Mouse (Mus musculus) heart, postnatal 36 days (tissue): ENCODE measurements around the gene Cd82. TPM values are rescaled to one million over a fixed set of nuclear protein-coding genes. Genes with fewer than 3 reads are reported as not detected.

Experiments used
- DNase-seq, 2 experiments: peaks; one replicate each; pipeline ENCODE4 v3.0.0; 2021 to 2022
- intact Hi-C: fragments of 180-260 bp; cut with DNase I; formaldehyde crosslinking; loops from one replicate; pipeline ENCODE4 v1.15.1; 2025
- total RNA-seq, 2 experiments: library from RNA; stranded (reverse); gene quantifications; 2 replicates each; pipeline ENCODE4 v1.2.3; 2021

Gene Cd82
- 10 to 100 TPM; 10.7 to 13.8 TPM for total RNA-seq

- intact Hi-C loops, result no loop called here
Measured at GRCm38 (mm10) chr2:93462760-93463159, at the start of gene Cd82. Gene Cd82 (minus strand): TSS chr2:93463140.

DNA sequence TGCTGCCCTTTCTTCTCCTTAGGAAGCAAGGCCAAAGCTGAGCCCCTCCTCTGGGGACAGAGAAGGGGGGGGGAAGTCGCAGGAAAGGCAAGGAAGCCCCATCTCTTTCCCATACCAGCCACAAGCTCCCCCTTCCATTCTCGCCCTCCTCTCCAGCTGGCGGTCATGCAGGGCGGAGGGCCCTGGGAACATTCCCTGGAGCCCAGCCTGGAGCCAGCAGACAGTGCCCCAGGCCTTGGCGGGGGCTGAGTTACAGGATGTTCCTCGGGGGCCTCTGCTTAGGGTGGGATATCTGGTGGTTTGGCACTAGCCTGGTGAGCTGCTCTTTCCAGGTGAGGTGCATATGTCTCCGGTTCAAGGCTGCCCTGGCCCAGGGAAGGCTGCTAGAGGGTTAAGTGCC is 49.2 kb upstream of the Cd82 start:
- intact Hi-C loops, result no loop called here
- no peak for DNase-seq

More at GRCm38 (mm10) chr2:93462760-93463159, at the start of gene Cd82:
- DNase-seq, result peak; percentile 69 to 75

DNA sequence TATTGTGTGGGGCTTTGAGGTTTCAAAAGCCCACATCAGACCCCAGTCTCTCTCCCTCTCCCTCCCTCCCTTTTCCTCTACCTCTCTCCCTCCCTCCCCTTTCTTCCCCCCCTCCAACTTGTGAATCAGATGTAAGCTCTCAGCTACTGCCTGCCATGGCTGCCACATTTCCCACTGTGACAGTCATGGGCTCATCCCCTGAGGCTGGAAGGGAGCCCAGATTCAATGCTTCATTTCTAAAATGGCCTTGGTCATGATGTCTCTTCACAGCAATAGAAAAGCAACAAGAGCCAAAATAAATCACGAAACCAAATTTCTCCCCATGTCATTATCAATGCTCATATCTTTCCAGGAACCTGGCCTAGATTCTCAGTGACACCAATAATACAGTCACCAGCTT is 47.9 kb upstream of the Cd82 start:
- intact Hi-C loops, result no loop called here
- no peak for DNase-seq

- intact Hi-C loops, result no loop called here
- DNase-seq, result no peak
Measured at GRCm38 (mm10) chr2:93509777-93510750, 47.1 kb upstream of the Cd82 start.

- intact Hi-C loops, result no loop called here
- DNase-seq, result no peak
Measured at GRCm38 (mm10) chr2:93505091-93505490, 42.2 kb upstream of the Cd82 start.

DNA sequence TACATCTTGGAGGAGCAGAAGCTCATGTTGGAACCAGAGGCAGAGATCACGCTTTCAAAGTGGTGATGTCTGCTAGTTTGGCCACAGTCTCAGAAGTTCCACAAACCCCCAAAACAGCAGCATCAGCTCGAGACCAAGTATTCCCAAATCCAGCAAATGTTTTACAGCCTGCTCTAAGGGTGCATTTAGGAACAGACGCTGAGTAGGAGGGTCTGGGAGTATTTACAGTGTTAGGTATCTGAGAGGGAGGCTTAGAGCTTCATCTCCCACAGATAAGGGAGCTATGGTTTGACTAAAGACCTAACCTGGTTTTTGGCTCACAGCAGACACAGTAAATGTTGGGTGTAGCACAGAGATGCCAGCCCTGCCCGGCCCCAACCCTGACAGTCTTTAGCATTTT is 40.4 kb upstream of the Cd82 start:
- intact Hi-C loops, result no loop called here
- no peak for DNase-seq

DNA sequence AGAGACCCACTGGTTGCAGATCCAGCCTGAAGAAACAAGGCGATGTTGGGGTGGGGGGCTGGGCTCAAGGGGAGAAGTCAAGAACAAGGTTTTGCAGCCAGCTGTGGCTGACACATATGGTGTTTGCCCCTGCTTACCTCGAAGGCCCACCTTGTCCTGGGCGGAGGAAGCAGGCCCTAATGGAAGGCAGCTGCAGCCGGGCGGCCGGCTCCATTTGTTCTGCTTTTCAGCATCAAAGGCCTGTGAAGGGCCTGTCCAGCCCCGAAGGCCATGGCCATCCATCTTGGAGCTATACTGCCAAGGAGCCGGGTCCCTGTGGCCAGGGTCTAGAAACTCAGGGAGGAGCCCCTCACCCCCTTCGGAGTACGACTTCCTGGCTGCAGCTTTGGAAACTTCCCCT is 38.4 kb upstream of the Cd82 start:
- no peak for DNase-seq
- intact Hi-C loops, result no loop called here

- DNase-seq, result no peak
- intact Hi-C loops, result no loop called here
Measured at GRCm38 (mm10) chr2:93497221-93497620, 34.3 kb upstream of the Cd82 start.

DNA sequence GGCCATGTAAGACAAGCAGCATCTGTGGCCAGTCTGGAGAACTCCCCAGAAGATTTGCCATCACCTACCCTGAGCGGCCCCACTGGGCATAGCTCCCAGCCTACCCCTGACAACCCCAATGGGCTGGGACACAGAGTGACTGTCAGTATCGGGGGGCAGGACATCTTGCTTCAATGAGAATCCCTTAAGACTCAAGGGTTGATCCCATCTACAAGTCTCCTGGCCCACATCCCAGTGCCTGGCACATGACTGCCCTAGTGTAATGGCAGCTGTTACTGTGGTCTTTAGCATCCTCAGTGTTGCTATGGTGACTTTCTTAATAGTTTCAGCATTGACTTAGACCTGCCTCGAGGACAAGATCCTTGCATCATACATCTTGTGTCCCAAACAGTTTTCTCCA is 32.2 kb upstream of the Cd82 start:
- intact Hi-C loops, result no loop called here
- no peak for DNase-seq

DNA sequence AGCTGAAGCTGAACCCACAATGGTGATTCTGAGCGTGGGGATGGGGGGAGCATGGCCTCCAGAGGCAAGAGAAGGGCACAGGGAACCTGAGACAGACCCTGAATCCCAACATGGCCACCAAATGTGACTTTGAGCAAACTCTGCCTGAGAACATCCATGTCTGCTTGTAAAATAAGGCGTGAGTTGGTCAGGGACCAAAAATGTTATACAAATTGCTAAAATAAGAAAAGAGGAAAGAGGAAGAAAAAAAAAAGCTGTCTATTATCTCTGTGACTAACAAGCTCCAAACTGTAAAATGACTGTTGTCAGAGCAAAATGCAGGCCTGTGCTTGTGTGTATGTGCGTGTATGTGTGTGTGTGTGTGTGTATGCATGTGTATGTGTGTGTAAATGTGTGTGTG is 30.6 kb upstream of the Cd82 start:
- intact Hi-C loops, result no loop called here
- DNase-seq, result no peak

GRCm38 (mm10) chr2:93490516-93490915 is 27.6 kb upstream of the Cd82 start:
- intact Hi-C loops, result no loop called here
- no peak for DNase-seq

GRCm38 (mm10) chr2:93488911-93489587 is 26.1 kb upstream of the Cd82 start:
- DNase-seq, result no peak
- intact Hi-C loops, result no loop called here

GRCm38 (mm10) chr2:93485459-93485858 is 22.5 kb upstream of the Cd82 start:
- intact Hi-C loops, result no loop called here
- no peak for DNase-seq

DNA sequence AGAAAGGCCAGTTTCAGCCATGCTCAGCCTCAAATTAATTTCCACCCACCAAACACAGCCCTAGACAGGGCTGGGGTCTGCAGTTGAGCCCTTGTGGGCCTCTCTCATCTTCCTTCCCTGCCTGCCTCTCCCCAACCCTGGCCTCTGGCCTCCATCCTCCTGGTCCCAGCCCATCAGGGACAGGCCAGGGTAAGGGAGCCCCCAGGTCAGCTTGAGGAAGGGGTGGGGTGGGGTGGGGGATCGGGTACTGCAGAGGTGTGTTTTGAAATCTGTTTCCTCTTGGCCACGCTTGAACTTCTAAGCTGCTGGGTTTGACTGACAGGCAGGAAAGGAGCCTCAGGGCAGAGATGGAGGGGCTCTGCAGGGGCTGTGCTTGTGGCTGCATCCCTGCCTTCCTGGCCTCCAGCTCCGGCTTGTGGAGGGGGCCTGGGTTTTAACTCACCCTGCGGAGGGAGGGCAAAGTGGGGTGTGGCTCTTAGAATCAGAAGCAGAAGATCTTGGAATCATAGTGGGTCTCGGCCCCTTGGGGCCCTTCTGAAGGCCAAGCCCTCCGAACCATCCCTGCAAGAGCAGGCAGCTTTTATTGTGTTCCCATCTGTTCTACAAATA is 19.2 kb upstream of the Cd82 start:
- DNase-seq, result no peak
- intact Hi-C loops, result no loop called here

GRCm38 (mm10) chr2:93478744-93479143 is 15.8 kb upstream of the Cd82 start:
- no peak for DNase-seq
- intact Hi-C loops, result loop anchor here (10.0 kb wide), 1 partner anchor 336 kb away; no protein-coding TSS in a partner anchor

DNA sequence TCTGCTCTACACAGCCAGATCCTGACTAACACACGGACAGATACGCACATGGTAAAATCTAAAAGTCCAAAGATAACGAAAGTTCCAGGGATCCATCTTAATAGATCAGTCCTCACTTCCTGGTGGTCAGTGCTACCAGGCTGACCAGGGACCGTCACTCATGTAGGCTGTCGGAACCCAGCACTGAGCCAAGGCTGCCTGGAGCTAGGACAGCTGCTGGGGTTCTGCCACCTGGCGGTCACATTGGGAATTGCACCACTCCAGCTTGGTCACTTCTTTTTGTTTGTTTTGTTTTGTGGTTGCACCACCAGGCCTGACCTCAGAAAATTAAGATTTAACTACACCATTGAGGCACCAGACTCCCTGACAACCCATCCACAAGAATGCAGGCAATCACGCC is 14.6 kb upstream of the Cd82 start:
- intact Hi-C loops, result loop anchor here (10.0 kb wide), 1 partner anchor 337 kb away; no protein-coding TSS in a partner anchor
- DNase-seq, result peak; percentile 57 to 69

GRCm38 (mm10) chr2:93476487-93476886 is 13.5 kb upstream of the Cd82 start:
- intact Hi-C loops, result loop anchor here (10.0 kb wide), 1 partner anchor 338 kb away; no protein-coding TSS in a partner anchor
- DNase-seq, result peak; percentile 65 to 66

DNA sequence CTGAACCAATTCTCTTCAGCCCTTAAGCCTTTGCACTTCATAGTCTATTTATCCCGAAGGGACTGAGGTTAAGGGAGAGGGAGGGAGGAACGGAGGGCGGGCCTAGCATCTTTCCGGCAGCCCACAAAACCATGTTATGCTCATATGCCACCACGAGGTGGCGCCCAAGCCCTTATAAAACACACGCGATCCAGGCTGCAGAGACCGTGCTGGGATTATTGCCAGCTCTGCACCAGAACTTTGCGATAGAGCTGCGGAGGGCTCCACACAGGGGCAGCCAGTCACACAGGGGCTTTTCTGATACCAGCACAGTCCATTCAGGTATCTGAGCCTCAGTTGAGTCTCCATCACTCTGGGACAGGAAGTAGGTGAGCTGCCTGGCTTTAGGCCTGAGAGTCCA is 12.1 kb upstream of the Cd82 start:
- DNase-seq, result peak; percentile 90 to 92
- intact Hi-C loops, result loop anchor here (1.0 to 10.0 kb wide), 3 partner anchors 184 to 340 kb away; no protein-coding TSS in a partner anchor

DNA sequence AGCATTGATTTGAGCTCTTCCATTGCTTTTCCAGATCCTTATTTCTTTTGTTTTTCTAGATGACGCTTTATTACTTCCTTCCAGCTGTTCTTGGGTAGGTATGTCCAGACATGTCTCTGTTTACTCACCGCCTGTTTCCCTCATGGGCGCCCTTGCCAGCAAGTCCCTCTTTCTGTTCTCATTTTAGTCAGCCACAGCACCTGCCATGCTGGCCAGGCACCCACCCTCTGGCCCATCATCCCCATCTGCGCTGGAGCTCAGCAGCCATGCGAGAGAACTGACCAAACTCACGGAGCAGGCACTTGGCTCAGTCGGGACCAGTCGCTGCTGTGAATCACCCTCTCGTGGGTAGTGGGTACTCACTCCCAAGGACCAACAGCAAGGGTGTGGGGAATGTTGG is 11.0 kb upstream of the Cd82 start:
- intact Hi-C loops, result loop anchor here (5.0 to 10.0 kb wide), 3 partner anchors 132 to 402 kb away; no protein-coding TSS in a partner anchor
- DNase-seq, result no peak

GRCm38 (mm10) chr2:93470849-93471576 is 8.1 kb upstream of the Cd82 start:
- intact Hi-C loops, result loop anchor here (1.0 to 10.0 kb wide), 5 partner anchors 50 to 399 kb away; no protein-coding TSS in a partner anchor
- DNase-seq, result peak; percentile 85 to 86
